Mouse (Mus musculus) heart, postnatal 4 days (tissue): Measurements from ENCODE around the gene Tbl3. TPM values are rescaled to one million over a fixed set of nuclear protein-coding genes. Genes with fewer than 3 reads are reported as not detected.
"Not testable (repeated sequence)": the region's sequence is repeated elsewhere in the genome, so short reads cannot be mapped to it uniquely, and the experiment has no call there.

Source experiments
- DNase-seq: peaks from one replicate; pipeline ENCODE4 v3.0.0; 2021
- total RNA-seq, 2 experiments: library from RNA; stranded (reverse); gene quantifications; 2 replicates each; pipeline ENCODE4 v1.2.3; 2021

The Tbl3 gene
- total RNA-seq, 2 experiments from 2014 or later = 25.2 to 29.2 TPM

- DNase-seq = no peak
These were observed 12.0 kb downstream of the Tbl3 start for GRCm38 (mm10) chr17:24695326-24696010.

- DNase-seq = no peak
These were observed 15.1 kb downstream of the Tbl3 start for GRCm38 (mm10) chr17:24692385-24692784.

GRCm38 (mm10) chr17:24689251-24690081, 18.0 kb downstream of the Tbl3 start, which contains the start of gene Syngr3:
Syngr3 (minus strand) TSS chr17:24689955.
- DNase-seq = no peak

GRCm38 (mm10) chr17:24687599-24687998, 19.9 kb downstream of the Tbl3 start:
- DNase-seq = no peak

- peak; percentile 45 for DNase-seq
These were observed 20.3 kb downstream of the Tbl3 start for GRCm38 (mm10) chr17:24687146-24687595.

- DNase-seq = peak; percentile 39
These were observed 20.9 kb downstream of the Tbl3 start for GRCm38 (mm10) chr17:24686514-24686913.

GRCm38 (mm10) chr17:24677500-24678080, 29.9 kb downstream of the Tbl3 start:
- DNase-seq = no peak

- no peak for DNase-seq
These were observed 30.6 kb downstream of the Tbl3 start for GRCm38 (mm10) chr17:24676877-24677276.

- peak; percentile 87 for DNase-seq
These were observed 31.3 kb downstream of the Tbl3 start for GRCm38 (mm10) chr17:24676187-24676586.

GRCm38 (mm10) chr17:24674277-24674676, 33.2 kb downstream of the Tbl3 start:
- DNase-seq = no peak

GRCm38 (mm10) chr17:24672141-24672540, 35.3 kb downstream of the Tbl3 start:
- DNase-seq = peak; percentile 56

GRCm38 (mm10) chr17:24671346-24671745, 36.1 kb downstream of the Tbl3 start:
- DNase-seq = no peak

GRCm38 (mm10) chr17:24670246-24670844, 37.1 kb downstream of the Tbl3 start:
- DNase-seq = no peak

GRCm38 (mm10) chr17:24669545-24670245, 37.8 kb downstream of the Tbl3 start, which contains the start of gene Zfp598:
Zfp598 (plus strand) TSS chr17:24669687.
- DNase-seq = peak; percentile 97

- DNase-seq = not testable (repeated sequence)
These were observed 38.3 kb downstream of the Tbl3 start for GRCm38 (mm10) chr17:24669214-24669544.

- peak; percentile 67 for DNase-seq
These were observed 40.0 kb downstream of the Tbl3 start for GRCm38 (mm10) chr17:24667416-24667815.

- not testable (repeated sequence) for DNase-seq
These were observed 40.4 kb downstream of the Tbl3 start for GRCm38 (mm10) chr17:24667011-24667410.

GRCm38 (mm10) chr17:24658017-24658758, 49.3 kb downstream of the Tbl3 start, which contains the start of gene Npw:
Npw (minus strand) TSS chr17:24658457.
- peak; percentile 43 for DNase-seq

GRCm38 (mm10) chr17:24654969-24655368, 52.5 kb downstream of the Tbl3 start:
- no peak for DNase-seq

GRCm38 (mm10) chr17:24653967-24654710, 53.3 kb downstream of the Tbl3 start:
- DNase-seq = peak; percentile 86
